Comparison of ENCODE assay signal across 8 mouse cellular contexts in the genomic region with DNA sequence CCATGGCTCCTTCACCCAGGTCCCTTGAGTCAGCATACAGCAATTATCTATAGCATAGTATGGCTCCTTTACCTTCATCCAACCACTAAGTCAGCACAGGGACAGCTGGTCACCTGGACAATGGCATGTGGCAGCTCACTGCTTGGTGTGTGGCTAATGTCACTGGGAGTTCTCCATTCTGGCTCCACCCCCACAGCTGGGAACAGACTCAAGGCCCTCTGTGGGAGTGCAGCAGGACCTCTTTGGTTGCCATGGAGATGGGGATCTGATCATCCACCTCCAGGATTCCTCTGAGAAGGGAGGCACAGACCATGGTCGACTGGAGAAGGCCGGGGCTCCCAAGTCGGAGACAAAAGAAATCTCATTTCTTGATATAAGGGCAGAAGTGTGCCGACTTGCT.
DNase-seq lines count a peak whose midpoint lies in the region; TF ChIP-seq lines count a peak whose summit lies in the region.

No protein-coding gene starts in this region.

- H3K27ac ChIP-seq in layer of hippocampus, adult 2 months: peak overlapping the region; percentile 78

- no peak for TF ChIP-seq CTCF in layer of hippocampus, adult 2 months (conservative IDR thresholded peaks at IDR 0.05)

- no peak overlapping the region for H3K4me3 ChIP-seq in layer of hippocampus, adult 2 months

- peak in 1 of 2 experiments; percentile 74 for DNase-seq in layer of hippocampus, adult 2 months (ENCODE audit: low spot score in 2 of 2)
- no peak for DNase-seq in layer of hippocampus, postnatal 14 days (ENCODE audit: low spot score in 2 of 2)
- peak; percentile 77 for DNase-seq in embryo, embryonic 10.5 days (ENCODE audit: low spot score)
- DNase-seq in left cerebral cortex, adult 18-20 months (ENCODE audit: low spot score in 2 of 2): peak; percentile 57 to 78
- DNase-seq in right cerebral cortex, postnatal 25 days: peak; percentile 67
- no peak for DNase-seq in cerebellum, adult 11 months
- no peak for DNase-seq in B cell, adult 2 months
- no peak for DNase-seq in spleen, adult 18-20 months

Comparison
In these comparisons a context has a peak if more than half of its experiments do, and no peak if none do; other contexts are left out.
1. DNase-seq: peak in embryo, embryonic 10.5 days (single experiment), left cerebral cortex, adult 18-20 months (2 of 2) and right cerebral cortex, postnatal 25 days (single experiment); none in layer of hippocampus, postnatal 14 days (0 of 2), cerebellum, adult 11 months (single experiment), B cell, adult 2 months (0 of 2) and spleen, adult 18-20 months (0 of 2).